Mouse (Mus musculus): ENCODE measurements around the gene Dhrs4.

GRCm38 (mm10) chr14:55515846-55516245 is 37.3 kb downstream of the Dhrs4 start:
- TF ChIP-seq CTCF (IDR thresholded peaks at IDR 0.05; ENCODE audit: control insufficient read depth, insufficient read depth, insufficient read length) = no peak
- TF ChIP-seq CEBPB (IDR thresholded peaks at IDR 0.05; ENCODE audit: low read depth) = no peak
- no peak for TF ChIP-seq MYOD1 (IDR thresholded peaks at IDR 0.05; ENCODE audit: control insufficient read depth, insufficient read length, low read depth)
- TF ChIP-seq USF1 (IDR thresholded peaks at IDR 0.05; ENCODE audit: low read depth) = no peak
- TF ChIP-seq MAX (IDR thresholded peaks at IDR 0.05) = no peak
- no peak for TF ChIP-seq MYOG (IDR thresholded peaks at IDR 0.05; ENCODE audit: control insufficient read depth, extremely low read depth, insufficient read length)
